Mouse (Mus musculus) gastrocnemius, adult 8-10 months (tissue): ENCODE results near the gene 4930449I24Rik. TPM values are rescaled to one million over a fixed set of nuclear protein-coding genes. Genes with fewer than 3 reads are reported as not detected.
"Not testable (repeated sequence)": the region's sequence is repeated elsewhere in the genome, so short reads cannot be mapped to it uniquely, and the experiment has no call there.

Experiments used
- DNase-seq, 2 experiments: peaks; one replicate each; pipeline ENCODE4 v3.0.0; 2022; ENCODE audit warnings: low spot score in 2 of 2
- total RNA-seq, 4 experiments: library from RNA; stranded (reverse); gene quantifications; 2 replicates each; pipeline ENCODE4 v1.2.4; 2022

Gene 4930449I24Rik
- not detected for total RNA-seq

DNA sequence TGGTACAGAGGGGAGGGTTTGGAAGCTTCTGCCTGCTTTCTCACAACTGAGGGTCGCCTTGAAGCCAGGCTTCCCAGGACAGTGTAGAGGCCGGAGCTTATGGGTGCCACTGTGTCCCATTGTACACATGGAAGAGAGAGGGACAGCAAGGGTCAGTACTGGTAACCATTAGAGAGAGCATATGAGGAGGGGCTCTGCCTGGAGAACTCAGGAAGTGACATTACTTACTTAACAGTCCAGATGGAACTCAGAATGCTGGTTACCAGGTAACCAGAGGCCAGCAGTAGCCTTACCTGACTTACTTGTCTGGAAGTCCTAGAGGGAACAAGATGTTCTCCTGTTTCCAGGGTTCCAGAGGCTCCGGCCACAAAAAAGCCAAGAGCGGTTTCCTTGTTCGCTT, at the start of gene 4930449I24Rik:
4930449I24Rik (plus strand) TSS at position 301 of the 400 bp plus-strand sequence.
- not testable (repeated sequence) for DNase-seq

- DNase-seq = no peak
These were observed 48.6 kb upstream of the 4930449I24Rik start for GRCm38 (mm10) chr5:146453556-146453955.

DNA sequence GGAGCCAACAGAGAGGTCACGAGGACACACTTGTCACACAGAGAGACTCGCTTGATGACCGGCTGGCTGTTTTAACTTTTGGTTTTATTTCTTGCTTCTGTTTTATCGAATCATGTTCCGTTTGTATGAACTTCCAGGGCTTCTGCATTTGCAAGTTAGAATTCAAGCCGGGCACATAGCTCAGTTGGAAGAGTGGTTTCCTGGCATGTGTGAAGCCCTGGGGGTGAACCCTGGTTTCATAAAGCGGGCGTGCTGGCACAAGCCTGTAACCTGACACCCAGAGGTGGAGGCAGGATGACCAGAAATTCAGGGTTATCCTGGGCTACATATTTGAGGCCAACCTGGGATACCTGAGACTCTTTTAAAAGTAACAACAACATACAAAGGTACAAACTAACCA, 40.6 kb upstream of the 4930449I24Rik start:
- DNase-seq = no peak

DNA sequence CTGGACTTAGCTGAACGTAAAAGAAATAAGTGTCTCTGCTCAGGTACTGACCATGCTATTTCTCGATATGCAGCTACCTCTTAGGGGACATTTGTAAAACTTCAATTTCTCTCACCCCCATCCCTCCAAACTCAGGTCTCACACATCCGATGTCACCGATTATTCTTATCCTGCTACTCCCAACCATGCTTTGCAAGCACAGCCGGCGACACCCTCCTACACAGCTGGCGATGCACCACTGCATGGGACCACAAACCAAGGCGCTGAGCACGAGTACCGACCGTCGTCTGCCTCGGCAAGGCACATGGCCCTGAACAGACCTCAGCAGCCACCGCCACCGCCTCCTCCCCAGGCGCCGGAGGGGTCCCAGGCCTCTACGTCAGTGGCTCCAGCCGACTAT, 35.5 kb upstream of the 4930449I24Rik start:
- DNase-seq = no peak

DNA sequence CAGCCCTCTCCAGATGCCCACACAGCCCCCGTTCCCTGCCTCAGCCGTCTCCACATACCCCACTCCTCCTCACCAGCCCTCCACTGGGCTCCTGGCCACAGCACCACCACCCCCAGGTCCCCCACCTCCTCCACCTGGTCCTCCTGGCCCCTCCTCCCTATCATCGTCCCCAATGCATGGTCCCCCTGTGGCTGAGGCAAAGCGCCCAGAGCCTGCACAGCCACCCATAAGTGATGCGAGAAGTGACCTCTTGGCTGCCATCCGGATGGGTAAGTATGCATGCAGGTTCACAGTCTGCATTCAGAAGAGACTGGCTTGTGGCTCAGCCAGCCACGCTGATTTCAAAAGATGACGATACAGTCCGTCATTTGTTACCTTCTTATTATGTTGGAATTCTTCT, 33.9 kb upstream of the 4930449I24Rik start:
- no peak for DNase-seq

DNA sequence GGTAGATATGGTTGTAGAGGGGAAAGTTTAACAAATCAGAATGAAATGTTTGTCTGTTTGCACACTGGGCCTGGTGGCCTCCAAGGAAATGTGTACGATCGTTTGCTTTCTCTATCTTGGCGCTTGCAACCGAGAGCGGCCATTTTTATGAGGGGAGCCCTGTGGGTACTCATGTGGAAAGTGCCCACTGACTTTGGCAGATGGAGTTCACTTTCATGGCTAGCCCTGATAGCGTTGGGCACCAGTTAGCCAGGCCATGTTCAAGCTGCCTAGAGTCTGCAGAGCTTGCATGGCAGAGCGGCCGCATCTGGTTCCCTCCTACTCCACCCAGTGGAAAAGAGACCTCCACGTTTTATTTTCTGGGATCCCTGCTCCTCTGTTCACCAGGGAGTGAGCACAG, 31.4 kb upstream of the 4930449I24Rik start:
- DNase-seq = no peak

GRCm38 (mm10) chr5:146471311-146471710, 30.9 kb upstream of the 4930449I24Rik start:
- DNase-seq = no peak

DNA sequence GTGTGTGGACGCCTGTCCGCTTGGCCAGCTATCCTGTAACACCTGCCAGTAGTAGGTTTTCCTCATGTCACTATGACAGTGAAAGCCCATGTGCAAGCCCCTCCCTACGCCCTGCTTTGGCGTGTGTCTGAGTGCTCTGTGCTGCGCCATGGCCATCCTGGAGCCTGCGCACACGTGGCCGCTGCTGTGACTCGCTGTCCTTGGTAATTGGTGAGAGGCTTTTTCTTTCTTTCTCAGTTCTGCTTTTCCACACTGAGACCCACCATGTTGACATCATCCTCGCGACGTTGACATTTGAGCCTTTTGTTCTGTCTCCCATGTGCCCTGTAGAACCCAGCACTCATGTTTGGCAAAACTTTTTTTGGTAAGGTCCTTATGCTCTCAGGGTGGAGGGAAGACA, 30.4 kb upstream of the 4930449I24Rik start:
- DNase-seq = no peak

GRCm38 (mm10) chr5:146479564-146479963, 22.6 kb upstream of the 4930449I24Rik start:
- DNase-seq = not testable (repeated sequence)

GRCm38 (mm10) chr5:146481665-146482064, 20.5 kb upstream of the 4930449I24Rik start, which contains the start of gene Gm6408:
Gene Gm6408, plus strand, starts transcription at chr5:146481965.
- not testable (repeated sequence) for DNase-seq

DNA sequence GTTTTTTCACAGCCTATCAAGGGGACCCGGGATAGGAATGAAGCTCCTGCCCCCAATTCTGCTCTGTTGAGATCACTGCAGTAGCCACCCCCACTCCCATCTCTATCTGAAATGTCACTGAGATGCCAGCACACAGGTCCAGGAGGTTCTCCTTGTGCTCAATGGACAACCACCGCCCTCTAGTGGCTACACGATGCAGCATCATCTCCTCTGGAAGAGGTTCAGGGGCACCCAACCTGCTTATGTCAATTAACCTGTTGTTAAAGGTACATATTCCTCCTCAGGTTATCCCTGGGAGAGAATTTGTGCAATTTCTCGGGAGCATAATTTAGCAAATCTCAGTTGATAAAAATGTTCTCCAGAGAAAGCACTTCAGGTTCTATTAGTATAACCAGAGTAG, 13.2 kb upstream of the 4930449I24Rik start:
- not testable (repeated sequence) for DNase-seq

DNA sequence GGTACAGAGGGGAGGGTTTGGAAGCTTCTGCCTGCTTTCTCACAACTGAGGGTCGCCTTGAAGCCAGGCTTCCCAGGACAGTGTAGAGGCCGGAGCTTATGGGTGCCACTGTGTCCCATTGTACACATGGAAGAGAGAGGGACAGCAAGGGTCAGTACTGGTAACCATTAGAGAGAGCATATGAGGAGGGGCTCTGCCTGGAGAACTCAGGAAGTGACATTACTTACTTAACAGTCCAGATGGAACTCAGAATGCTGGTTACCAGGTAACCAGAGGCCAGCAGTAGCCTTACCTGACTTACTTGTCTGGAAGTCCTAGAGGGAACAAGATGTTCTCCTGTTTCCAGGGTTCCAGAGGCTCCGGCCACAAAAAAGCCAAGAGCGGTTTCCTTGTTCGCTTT, 11.1 kb upstream of the 4930449I24Rik start, which contains the start of gene Gm6370:
Gm6370 (plus strand) TSS at position 301 of the 400 bp plus-strand sequence.
- not testable (repeated sequence) for DNase-seq

DNA sequence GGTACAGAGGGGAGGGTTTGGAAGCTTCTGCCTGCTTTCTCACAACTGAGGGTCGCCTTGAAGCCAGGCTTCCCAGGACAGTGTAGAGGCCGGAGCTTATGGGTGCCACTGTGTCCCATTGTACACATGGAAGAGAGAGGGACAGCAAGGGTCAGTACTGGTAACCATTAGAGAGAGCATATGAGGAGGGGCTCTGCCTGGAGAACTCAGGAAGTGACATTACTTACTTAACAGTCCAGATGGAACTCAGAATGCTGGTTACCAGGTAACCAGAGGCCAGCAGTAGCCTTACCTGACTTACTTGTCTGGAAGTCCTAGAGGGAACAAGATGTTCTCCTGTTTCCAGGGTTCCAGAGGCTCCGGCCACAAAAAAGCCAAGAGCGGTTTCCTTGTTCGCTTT, 11.6 kb downstream of the 4930449I24Rik start, which contains the start of gene Gm3402:
Gm3402 (plus strand) TSS at position 301 of the 400 bp plus-strand sequence.
- not testable (repeated sequence) for DNase-seq

DNA sequence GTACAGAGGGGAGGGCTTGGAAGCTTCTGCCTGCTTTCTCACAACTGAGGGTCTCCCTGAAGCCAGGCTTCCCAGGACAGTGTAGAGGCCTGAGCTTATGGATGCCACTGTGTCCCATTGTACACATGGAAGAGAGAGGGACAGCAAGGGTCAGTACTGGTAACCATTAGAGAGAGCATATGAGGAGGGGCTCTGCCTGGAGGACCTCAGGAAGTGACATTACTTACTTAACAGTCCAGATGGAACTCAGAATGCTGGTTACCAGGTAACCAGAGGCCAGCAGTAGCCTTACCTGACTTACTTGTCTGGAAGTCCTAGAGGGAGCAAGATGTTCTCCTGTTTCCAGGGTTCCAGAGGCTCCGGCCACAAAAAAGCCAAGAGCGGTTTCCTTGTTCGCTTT, 23.3 kb downstream of the 4930449I24Rik start, which contains the start of gene Gm3404:
Gm3404 (plus strand) TSS at position 301 of the 400 bp plus-strand sequence.
- peak in 1 of 2 experiments; percentile 3 for DNase-seq

- DNase-seq = not testable (repeated sequence)
These were observed 35.1 kb downstream of the 4930449I24Rik start, which contains the start of gene Gm3409 for GRCm38 (mm10) chr5:146537347-146537746. Gene Gm3409, plus strand, starts transcription at chr5:146537647.

Other genes starting within 250 kb of the 4930449I24Rik start
- gene Wasf3, start 117.4 kb upstream of the 4930449I24Rik start, total RNA-seq = under 1 TPM; 0.46 to 0.74 (median 0.59) TPM
- not detected for gene Gm6408, start 20.4 kb upstream of the 4930449I24Rik start, total RNA-seq
- gene Gm6370, start 11.0 kb upstream of the 4930449I24Rik start, total RNA-seq = not detected
- not detected for gene Gm3402, start 11.7 kb downstream of the 4930449I24Rik start, total RNA-seq
- gene Gm3404, start 23.4 kb downstream of the 4930449I24Rik start, total RNA-seq = not detected
- not detected for gene Gm3409, start 35.2 kb downstream of the 4930449I24Rik start, total RNA-seq
- gene Gm3415, start 53.7 kb downstream of the 4930449I24Rik start, total RNA-seq = not detected
- gene Gpr12, start 82.8 kb downstream of the 4930449I24Rik start, total RNA-seq = not detected